Mouse (Mus musculus) right cerebral cortex, postnatal 25 days (tissue): ENCODE measurements around the gene Lrp8.

Source experiments
- DNase-seq: peaks from one replicate; pipeline ENCODE4 v3.0.0; 2022

The Lrp8 gene

GRCm38 (mm10) chr4:107849621-107850020 lies 47.6 kb downstream of the Lrp8 start:
- no peak for DNase-seq

GRCm38 (mm10) chr4:107850091-107850490 lies 48.0 kb downstream of the Lrp8 start:
- DNase-seq: no peak

GRCm38 (mm10) chr4:107853333-107853732 lies 51.3 kb downstream of the Lrp8 start:
- DNase-seq: no peak

- no peak for DNase-seq
Measured at GRCm38 (mm10) chr4:107853836-107854235, 51.8 kb downstream of the Lrp8 start.

DNA sequence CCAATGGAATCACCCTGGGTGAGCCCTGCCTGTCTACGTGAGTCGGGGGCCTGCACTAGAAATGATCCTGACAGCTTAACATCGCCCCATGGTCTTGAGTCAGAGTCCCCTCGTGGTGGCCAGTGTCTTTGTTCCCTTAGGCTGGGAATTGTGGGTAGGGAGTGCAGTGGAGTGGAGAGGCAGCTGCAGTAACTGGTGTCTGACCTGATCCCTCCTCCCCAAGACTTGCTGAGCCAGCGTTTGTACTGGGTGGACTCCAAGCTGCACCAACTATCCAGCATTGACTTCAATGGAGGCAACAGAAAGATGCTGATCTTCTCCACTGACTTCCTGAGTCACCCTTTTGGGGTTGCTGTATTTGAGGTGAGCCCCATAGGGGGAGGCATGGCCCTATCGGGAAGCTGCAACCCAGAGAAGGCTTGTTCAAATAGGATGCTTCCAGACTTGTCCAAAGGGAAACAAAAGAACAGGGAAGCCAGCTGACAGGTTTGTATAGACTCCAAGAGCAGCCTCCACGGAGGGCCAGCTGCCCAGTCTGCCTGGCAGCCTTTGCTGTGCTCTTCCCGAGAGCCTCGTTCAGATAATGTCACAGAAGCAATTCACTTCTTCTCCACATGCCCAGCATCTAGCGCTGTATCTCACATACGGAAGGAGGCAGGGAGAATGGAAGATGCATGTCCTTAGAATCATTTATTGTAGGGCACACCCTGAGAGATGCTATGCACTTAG lies 55.1 kb downstream of the Lrp8 start:
- no peak for DNase-seq

GRCm38 (mm10) chr4:107858995-107859394 lies 56.9 kb downstream of the Lrp8 start:
- no peak for DNase-seq

- no peak for DNase-seq
Measured at GRCm38 (mm10) chr4:107864866-107865265, 62.8 kb downstream of the Lrp8 start.

GRCm38 (mm10) chr4:107879254-107880050 lies 77.4 kb downstream of the Lrp8 start, which contains the start of gene Magoh:
TSS of gene Magoh (plus strand) at chr4:107879755.
- peak; percentile 95 for DNase-seq

- no peak for DNase-seq
Measured at GRCm38 (mm10) chr4:107881631-107882030, 79.6 kb downstream of the Lrp8 start.

DNA sequence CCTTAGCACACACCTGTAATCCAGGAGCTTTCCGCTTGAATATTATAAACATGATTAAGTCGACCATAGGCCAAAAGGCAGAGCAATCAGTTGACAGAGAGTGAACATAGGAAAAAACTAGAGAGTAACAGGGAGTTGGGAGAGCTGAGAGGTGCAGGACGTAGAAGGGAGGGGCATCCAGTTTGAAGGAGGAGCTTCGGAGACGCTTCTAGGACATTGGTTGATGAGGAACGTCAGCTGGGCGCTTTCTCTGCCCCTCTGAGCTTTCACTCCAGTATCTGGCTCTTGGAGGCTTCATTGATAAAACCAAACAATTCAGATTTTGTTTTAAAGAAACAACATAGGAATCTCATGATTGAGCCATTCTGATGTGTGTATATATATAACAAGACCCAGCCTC lies 84.3 kb downstream of the Lrp8 start:
- DNase-seq: no peak

- no peak for DNase-seq
Measured at GRCm38 (mm10) chr4:107889385-107889730, 87.3 kb downstream of the Lrp8 start.

GRCm38 (mm10) chr4:107889731-107890432 lies 87.8 kb downstream of the Lrp8 start, which contains the start of gene 0610037L13Rik:
TSS of gene 0610037L13Rik (plus strand) at chr4:107889813.
- DNase-seq: peak; percentile 94

DNA sequence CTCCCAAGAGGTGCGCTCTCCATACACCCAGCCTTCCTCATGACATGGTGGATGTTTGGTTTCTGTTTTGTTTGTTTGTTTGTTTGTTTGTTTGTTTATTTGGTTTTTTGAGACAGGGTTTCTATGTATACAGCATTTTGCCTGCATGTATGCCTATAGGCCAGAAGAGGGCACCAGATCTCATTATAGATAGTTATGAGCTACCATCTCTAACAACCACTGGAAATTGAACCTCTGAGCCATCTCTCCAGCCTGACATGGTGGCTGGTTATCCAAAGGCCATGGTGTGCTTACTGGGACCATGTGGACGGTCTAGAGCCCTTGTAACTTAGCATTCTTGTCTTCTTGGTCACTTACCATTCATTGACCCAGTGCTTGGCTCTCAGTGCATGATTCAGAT lies 90.6 kb downstream of the Lrp8 start:
- DNase-seq: no peak

GRCm38 (mm10) chr4:107899211-107899927 lies 97.3 kb downstream of the Lrp8 start:
- no peak for DNase-seq

DNA sequence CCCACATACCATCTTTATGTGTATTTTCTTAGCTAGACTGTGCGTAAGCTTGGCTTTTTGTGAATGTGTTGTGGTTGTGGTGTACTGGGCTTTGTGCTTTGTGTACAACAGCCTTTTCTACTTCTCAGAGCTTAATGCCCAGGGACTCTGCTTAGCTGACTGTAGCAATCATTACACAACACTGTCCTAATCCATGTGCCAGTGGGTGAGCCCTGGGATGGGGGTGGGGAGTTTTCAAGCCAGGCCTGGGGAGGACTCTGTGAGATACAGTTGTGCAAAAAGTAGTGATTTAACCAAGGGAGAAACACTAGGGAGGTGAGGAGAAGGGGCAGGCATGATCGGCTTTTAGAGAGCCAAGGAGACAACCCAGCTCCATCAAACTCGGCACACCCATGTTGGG lies 98.1 kb downstream of the Lrp8 start:
- DNase-seq: no peak

DNA sequence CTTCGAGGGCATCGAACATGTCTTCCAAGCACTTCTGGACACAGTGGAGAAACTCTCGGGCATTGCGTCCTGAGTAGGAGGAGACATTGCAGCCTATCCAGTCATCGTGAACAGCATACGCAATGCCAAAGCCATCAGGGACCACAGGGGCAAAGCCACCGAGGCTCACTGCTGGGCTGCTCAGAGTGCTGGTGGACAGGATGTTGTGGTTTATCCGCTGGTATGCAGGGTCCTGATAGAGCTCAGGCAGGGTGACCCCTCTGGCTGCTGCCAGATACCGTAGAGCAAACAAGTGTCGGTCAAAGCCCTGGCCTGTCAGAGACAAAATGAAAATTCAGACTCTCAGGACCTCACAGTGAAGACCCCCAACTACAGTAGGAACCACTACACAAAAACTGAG lies 102.2 kb downstream of the Lrp8 start:
- DNase-seq: no peak

DNA sequence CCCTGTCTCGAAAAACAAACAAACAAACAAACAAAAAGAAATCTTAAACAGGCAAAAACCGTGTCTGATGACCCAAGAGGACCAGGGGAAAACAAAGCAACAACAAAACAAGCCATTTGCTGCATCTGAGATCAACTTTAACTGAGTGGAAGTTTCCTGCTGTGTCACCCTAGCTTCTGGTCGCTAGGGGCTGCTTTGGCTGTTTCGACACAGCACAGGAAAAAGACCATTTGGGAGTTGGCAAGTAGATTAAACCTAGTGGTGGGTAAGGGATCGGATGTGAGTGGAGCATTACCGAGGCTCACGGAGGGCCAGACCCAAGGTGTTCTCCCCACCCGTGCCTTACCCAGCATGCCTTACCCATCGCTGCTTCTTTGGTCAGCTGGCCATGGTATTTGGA lies 104.5 kb downstream of the Lrp8 start:
- no peak for DNase-seq

DNA sequence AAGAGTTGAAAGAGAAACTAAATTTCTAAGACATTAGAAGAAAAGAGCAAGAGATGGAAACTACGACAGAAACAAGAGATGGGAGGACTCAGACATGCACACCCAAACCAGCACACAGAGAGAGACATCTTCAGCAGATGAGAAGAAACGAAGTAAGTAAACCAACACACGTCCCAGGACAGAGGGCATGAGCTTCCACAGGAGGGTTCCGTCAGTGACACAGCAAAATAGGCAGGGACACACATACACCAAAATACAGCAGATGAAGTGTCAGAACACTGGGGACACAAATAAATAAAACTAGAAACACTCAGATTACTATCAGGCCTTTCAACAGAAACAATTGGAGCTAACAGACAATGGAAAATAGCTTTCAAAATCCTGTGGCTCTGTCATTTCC lies 108.0 kb downstream of the Lrp8 start:
- DNase-seq: no peak

- DNase-seq: no peak
Measured at GRCm38 (mm10) chr4:107920336-107920735, 118.3 kb downstream of the Lrp8 start.

DNA sequence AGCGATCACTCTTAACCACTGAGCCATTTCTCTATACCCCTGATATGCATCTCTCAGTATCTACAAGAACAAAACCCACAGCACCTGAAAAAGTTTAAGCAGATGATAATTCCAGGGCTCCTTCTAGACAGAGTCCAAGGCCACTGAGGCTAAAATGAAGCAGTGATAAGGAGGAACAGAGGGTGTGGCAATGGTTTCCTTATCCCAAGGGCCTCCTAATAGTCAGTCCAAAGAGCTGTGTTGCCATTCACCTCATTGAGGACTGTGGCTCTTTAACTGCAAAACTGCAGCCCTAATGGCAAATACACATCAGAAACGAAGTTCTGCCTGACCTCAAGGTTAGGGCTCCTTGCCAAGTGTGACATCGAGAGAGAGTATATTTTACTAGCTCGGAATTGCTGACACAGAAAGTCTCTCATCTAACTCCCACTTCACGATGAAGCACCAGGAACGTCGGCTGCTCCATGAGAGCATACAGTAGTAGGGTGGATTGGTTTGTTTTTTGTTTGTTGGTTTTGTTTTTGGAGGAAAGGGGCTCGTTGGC lies 119.2 kb downstream of the Lrp8 start:
- DNase-seq: no peak

GRCm38 (mm10) chr4:107921952-107922351 lies 119.9 kb downstream of the Lrp8 start:
- no peak for DNase-seq

DNA sequence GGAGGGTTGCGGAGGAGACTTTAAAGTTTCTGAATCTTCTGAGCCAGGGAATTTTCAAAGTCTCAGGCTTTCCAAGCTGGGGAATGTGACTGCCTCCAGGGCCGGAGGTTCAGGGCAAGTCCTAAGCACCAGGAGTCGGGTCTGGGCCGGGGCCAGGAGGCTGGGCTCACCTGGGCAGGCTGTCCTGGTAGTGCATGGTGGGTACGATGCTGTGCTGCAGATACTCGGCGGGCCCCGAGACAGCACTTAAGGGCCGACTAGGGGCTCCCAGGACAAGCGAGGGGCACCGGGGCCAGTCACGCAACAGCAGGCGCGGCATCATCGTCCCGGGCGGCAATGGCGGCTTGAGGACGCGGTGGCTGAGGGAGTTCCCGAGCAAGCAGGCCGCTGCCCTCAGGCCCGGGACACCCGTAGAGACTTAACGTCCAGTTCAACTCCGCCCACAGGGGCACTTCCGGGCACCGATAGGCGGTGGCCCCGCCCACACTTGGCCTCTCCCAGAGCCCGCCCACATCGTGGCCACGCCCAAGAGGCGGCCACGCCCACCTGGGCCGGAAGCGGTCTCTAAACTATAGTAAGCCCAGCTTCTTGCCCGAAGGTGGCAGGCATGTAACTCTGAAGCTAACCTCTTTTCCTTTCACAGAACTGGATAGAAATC lies 121.2 kb downstream of the Lrp8 start, which contains the start of gene Cpt2:
Gene Cpt2 (minus strand): TSS at position 466 of the 658 bp plus-strand sequence.
- DNase-seq: peak; percentile 69
